Mouse (Mus musculus) forebrain, embryonic 11.5 days (tissue): ENCODE results near the gene Iqcn. TPM values are rescaled to one million over a fixed set of nuclear protein-coding genes. Genes with fewer than 3 reads are reported as not detected.

Experiments used
- ATAC-seq: fragments of 200-750 bp; cut with Nextera tagmentation; replicated peaks from 2 replicates; pipeline ENCODE4 v1.8.0; 2017; ENCODE audit warnings: moderate TSS enrichment; ENCODE audit not compliant: low FRiP score
- DNase-seq: peaks from one replicate; pipeline ENCODE4 v3.0.0-alpha.2; 2017; ENCODE audit warnings: low spot score
- H3K27ac ChIP-seq: fragments of 300-500 bp; sonication (generic); 2 replicates; pipeline ENCODE4 v1.5.1; 2014; ENCODE audit warnings: low read depth, low read length
- H3K27me3 ChIP-seq: fragments of 300-500 bp; sonication (generic); 2 replicates; pipeline ENCODE4 v1.6.1; 2014; ENCODE audit warnings: mild to moderate bottlenecking, low read length, mixed read lengths; ENCODE audit not compliant: control insufficient read depth, insufficient read depth
- H3K36me3 ChIP-seq: fragments of 300-500 bp; sonication (generic); 2 replicates; pipeline ENCODE4 v1.6.1; 2014; ENCODE audit warnings: mild to moderate bottlenecking, low read length, moderate library complexity, mixed read lengths; ENCODE audit not compliant: control insufficient read depth, insufficient read depth
- H3K4me1 ChIP-seq: fragments of 300-500 bp; sonication (generic); replicated peaks from 2 replicates; pipeline ENCODE4 v1.6.1; 2014; ENCODE audit warnings: low read length, mixed read lengths; ENCODE audit not compliant: control insufficient read depth, insufficient read depth
- H3K4me2 ChIP-seq: fragments of 300-500 bp; sonication (generic); 2 replicates; pipeline ENCODE4 v1.6.1; 2014; ENCODE audit warnings: low read depth, mild to moderate bottlenecking, low read length, moderate library complexity, mixed read lengths; ENCODE audit not compliant: severe bottlenecking
- H3K4me3 ChIP-seq: fragments of 300-500 bp; sonication (generic); 2 replicates; pipeline ENCODE4 v1.5.1; 2014; ENCODE audit warnings: low read depth, low read length
- H3K9ac ChIP-seq: fragments of 300-500 bp; sonication (generic); 2 replicates; pipeline ENCODE4 v1.6.1; 2014; ENCODE audit warnings: low read length
- H3K9me3 ChIP-seq: fragments of 300-500 bp; sonication (generic); 2 replicates; pipeline ENCODE4 v1.6.1; 2016; ENCODE audit warnings: low read length, mixed read lengths; ENCODE audit not compliant: control insufficient read depth
- WGBS: fragments of 180-500 bp; shearing (Covaris S2); extraction: QIAGEN DNeasy Blood & Tissue Kit; methylation state at CpG from one replicate; pipeline ENCODE4 v1.1.7; 2014; 5-methylcytosine and 5-hydroxymethylcytosine counted together
- polyA plus RNA-seq: library from polyadenylated mRNA; unstranded; fragments of >200 nt; fragmentation: Nextera tagmentation; extraction: Ambion mirVana; gene quantifications from 2 replicates; pipeline ENCODE4 v1.2.1, GENCODE M21; 2014

The Iqcn gene
- polyA plus RNA-seq, 1 experiment from 2014 or later: not detected

GRCm38 (mm10) chr8:70660273-70660725, 43.0 kb upstream of the Iqcn start, which contains the start of gene Pgpep1:
TSS of gene Pgpep1 (minus strand) at chr8:70660388.
- Histone ChIP-seq H3K4me1 (peaks cover 20% of the 10 kb centered on the region), H3K27me3 (no peaks in the 10 kb centered on the region), H3K27ac (peak within 1 kb of the TSS; percentile 37; the same call in 1 of the 2 replicates), H3K9me3 (no peaks in the 10 kb centered on the region), H3K9ac (peak within 1 kb of the TSS; percentile 80), H3K4me3 (peak within 1 kb of the TSS; percentile 75), H3K4me2 (peak within 1 kb of the TSS; percentile 85), H3K36me3 (no peaks in the 10 kb centered on the region)
- DNase-seq (peak; percentile 73), ATAC-seq (peak; percentile 56)
- WGBS: 2% methylated on average over 14 of the region's 14 CpGs

DNA sequence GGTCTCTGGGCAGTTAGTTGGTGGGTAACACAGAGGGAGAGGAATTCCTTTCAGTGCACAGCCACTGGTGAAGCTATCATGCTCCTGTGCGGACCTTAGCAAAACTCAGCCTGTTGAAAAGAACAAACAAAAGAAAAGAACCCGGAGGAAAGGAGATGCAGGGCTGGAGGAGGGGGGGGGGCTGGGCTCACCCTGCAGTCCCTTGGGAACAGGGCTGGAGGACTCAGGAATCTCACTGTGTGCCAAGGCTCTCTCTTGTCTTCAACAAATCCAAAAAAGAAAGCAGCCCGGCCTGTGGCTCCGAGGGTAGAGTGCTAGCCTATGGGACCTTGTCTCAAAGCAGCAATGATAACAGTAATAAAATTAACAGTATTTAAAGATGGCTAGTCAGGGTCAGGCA, 39.6 kb upstream of the Iqcn start:
- H3K4me2 ChIP-seq: no peak overlapping the region
- H3K27me3 ChIP-seq: no peaks in the 10 kb centered on the region
- H3K9me3 ChIP-seq: no peaks in the 10 kb centered on the region
- no peak for DNase-seq
- H3K27ac ChIP-seq: no peak overlapping the region
- H3K9ac ChIP-seq: no peak overlapping the region
- no peak overlapping the region for H3K4me3 ChIP-seq
- 52% methylated on average over 4 of the region's 4 CpGs for WGBS
- no peaks in the 10 kb centered on the region for H3K36me3 ChIP-seq
- no peak for ATAC-seq
- peaks cover 7% of the 10 kb centered on the region; the same call in 1 of the 2 replicates for H3K4me1 ChIP-seq

DNA sequence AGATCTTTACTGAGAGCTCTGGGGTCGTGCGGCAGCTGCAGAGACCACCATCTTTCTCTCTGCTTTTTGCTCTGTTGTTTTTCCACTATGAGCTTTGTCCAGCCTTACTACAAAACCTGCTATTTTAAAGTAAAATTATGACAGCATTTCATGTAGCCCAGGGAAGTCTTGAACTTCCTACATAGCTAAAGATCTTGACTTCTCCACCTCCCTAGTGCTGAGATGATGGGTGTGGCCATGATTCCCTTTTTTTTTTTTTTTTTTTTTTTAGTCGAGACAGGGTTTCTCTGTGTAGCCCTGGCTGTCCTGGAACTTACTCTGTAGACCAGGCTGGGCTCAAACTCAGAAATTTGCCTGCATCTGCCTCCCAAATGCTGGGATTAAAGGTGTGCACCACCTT, 38.6 kb upstream of the Iqcn start:
- Histone ChIP-seq H3K36me3 (no peaks in the 10 kb centered on the region), H3K9ac (no peak overlapping the region), H3K4me2 (no peak overlapping the region), H3K4me3 (no peak overlapping the region), H3K4me1 (peaks cover 4% of the 10 kb centered on the region; the same call in 1 of the 2 replicates), H3K27me3 (no peaks in the 10 kb centered on the region), H3K27ac (no peak overlapping the region), H3K9me3 (no peaks in the 10 kb centered on the region)
- DNase-seq (no peak), ATAC-seq (no peak)
- WGBS: 80% methylated on average over 3 of the region's 3 CpGs

- DNase-seq: no peak
- Histone ChIP-seq H3K9me3 (no peaks in the 10 kb centered on the region), H3K4me1 (no peaks in the 10 kb centered on the region), H3K27me3 (no peaks in the 10 kb centered on the region), H3K4me2 (no peak overlapping the region), H3K36me3 (no peaks in the 10 kb centered on the region), H3K4me3 (no peak overlapping the region), H3K27ac (no peak overlapping the region), H3K9ac (no peak overlapping the region)
- no peak for ATAC-seq
- 83% methylated on average over 2 of the region's 2 CpGs for WGBS
These were observed 37.7 kb upstream of the Iqcn start for GRCm38 (mm10) chr8:70665599-70665998.

DNA sequence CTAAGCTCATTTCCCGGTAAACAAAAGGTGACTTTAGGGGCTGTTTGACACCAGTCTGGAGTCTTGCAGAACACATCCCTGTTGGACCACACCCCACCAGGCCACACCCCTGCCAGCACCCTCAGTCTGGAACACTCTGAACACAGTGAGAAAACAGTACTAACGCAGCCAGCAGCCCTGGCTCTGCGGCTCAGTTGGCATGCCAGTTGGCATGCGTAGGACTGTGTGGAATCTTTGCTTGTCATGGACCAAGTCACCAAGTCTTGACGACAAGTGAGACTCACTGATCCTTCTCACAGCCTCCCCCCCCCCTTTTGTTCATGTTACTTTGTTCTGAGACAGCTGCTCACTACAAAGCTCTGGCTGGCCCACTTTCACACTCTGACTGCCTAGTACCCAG, 36.2 kb upstream of the Iqcn start:
- ATAC-seq (no peak), DNase-seq (no peak)
- Histone ChIP-seq H3K27ac (no peak overlapping the region), H3K4me1 (no peaks in the 10 kb centered on the region), H3K36me3 (no peaks in the 10 kb centered on the region), H3K4me2 (no peak overlapping the region), H3K4me3 (no peak overlapping the region), H3K9ac (no peak overlapping the region), H3K9me3 (no peaks in the 10 kb centered on the region), H3K27me3 (no peaks in the 10 kb centered on the region)
- WGBS: 75% methylated on average over 5 of the region's 5 CpGs

DNA sequence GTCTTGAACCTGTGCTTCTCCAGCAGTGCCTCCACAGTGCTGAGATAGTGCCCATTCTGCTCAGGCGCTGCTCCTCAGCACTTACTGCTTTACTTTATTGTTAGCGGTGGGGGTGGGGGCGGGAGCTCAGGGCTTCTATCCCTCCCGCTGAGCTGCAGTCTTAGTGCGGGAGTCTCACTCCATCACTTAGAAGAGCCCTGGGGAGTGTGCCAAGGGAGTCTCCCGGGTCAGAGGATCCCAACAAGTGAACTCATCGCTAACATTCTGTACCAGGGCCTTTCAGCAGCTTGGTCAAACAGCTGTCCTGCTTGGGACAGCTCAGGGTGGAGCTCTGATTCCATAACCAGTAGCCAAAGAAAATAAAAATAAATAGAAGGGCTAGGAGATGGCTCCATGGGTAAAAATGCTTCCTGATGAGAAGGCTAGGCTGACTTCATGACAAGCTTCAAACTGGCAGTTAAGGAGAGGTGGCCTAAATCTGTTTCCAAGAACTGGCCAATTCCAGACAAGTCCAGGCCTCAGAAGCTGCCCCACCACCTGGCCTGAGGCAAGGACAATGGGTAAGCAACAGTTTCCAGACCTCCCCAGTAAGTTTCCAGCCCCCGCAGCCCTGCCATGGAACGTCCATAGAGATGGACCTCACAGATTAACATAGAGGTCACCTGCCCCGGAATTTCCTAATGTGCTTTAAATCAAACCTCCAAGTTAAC, 31.5 kb upstream of the Iqcn start:
- Histone ChIP-seq H3K4me3 (no peak overlapping the region), H3K27ac (no peak overlapping the region)
- no peak for DNase-seq

GRCm38 (mm10) chr8:70672325-70673078, 30.8 kb upstream of the Iqcn start:
- H3K27me3 ChIP-seq: no peaks in the 10 kb centered on the region
- H3K9me3 ChIP-seq: no peaks in the 10 kb centered on the region
- H3K4me1 ChIP-seq: peaks cover 11% of the 10 kb centered on the region
- peak overlapping the region; percentile 63; the same call in 1 of the 2 replicates for H3K4me3 ChIP-seq
- ATAC-seq: no peak
- peak overlapping the region; percentile 56 for H3K9ac ChIP-seq
- peak overlapping the region; percentile 81 for H3K27ac ChIP-seq
- H3K36me3 ChIP-seq: no peaks in the 10 kb centered on the region
- peak overlapping the region; percentile 42; the same call in 1 of the 2 replicates for H3K4me2 ChIP-seq
- DNase-seq: no peak
- WGBS: 40% methylated on average over 19 of the region's 19 CpGs

More for the DNA sequence above, 31.5 kb upstream of the Iqcn start:
- H3K9ac ChIP-seq: no peak overlapping the region; the same call in 1 of the 2 replicates
- no peaks in the 10 kb centered on the region for H3K9me3 ChIP-seq
- no peak for ATAC-seq
- no peaks in the 10 kb centered on the region for H3K27me3 ChIP-seq
- peaks cover 11% of the 10 kb centered on the region for H3K4me1 ChIP-seq
- WGBS: 57% methylated on average over 10 of the region's 10 CpGs
- H3K4me2 ChIP-seq: no peak overlapping the region
- H3K36me3 ChIP-seq: no peaks in the 10 kb centered on the region

- H3K9me3 ChIP-seq: no peaks in the 10 kb centered on the region
- no peaks in the 10 kb centered on the region for H3K27me3 ChIP-seq
- under 1% methylated on average over 60 of the region's 60 CpGs for WGBS
- peak within 1 kb of the TSS; percentile 87 for H3K27ac ChIP-seq
- H3K4me3 ChIP-seq: peak within 1 kb of the TSS; percentile 63
- H3K4me1 ChIP-seq: peaks cover 11% of the 10 kb centered on the region
- H3K9ac ChIP-seq: peak within 1 kb of the TSS; percentile 75
- H3K36me3 ChIP-seq: peaks cover 5% of the 10 kb centered on the region; the same call in 1 of the 2 replicates
- ATAC-seq (peak; percentile 97), DNase-seq (peak; percentile 98)
- H3K4me2 ChIP-seq: peak within 1 kb of the TSS; percentile 74
These were observed 30.0 kb upstream of the Iqcn start, which contains the start of gene Lsm4 for GRCm38 (mm10) chr8:70673079-70673856. TSS of gene Lsm4 (plus strand) at chr8:70673248.
